Mouse (Mus musculus): ENCODE data around the gene Spta1. TPM values are rescaled to one million over a fixed set of nuclear protein-coding genes. Genes with fewer than 3 reads are reported as not detected.

Spta1 gene
- total RNA-seq (2014; fragmentation: Nextera tagmentation) (0.15 TPM in 1 of 2 replicates, not detected in the other), total RNA-seq (2017) (0.34 and 0.72 TPM in 2 replicates)

GRCm38 (mm10) chr1:174172605-174173004 is at the start of gene Spta1:
Spta1 (plus strand) TSS chr1:174172776.
- ATAC-seq (replicated peaks; ENCODE audit: poor library complexity, severe bottlenecking) = no peak; the same call in 1 of the 2 replicates

- no peak for ATAC-seq (replicated peaks; ENCODE audit: poor library complexity, severe bottlenecking)
Observed at GRCm38 (mm10) chr1:174131217-174131616, 41.4 kb upstream of the Spta1 start, which contains the start of gene Olfr424. Olfr424 (plus strand) TSS chr1:174131517.

- ATAC-seq (replicated peaks; ENCODE audit: poor library complexity, severe bottlenecking) = no peak
Observed at GRCm38 (mm10) chr1:174131999-174132398, 40.6 kb upstream of the Spta1 start.

- ATAC-seq (replicated peaks; ENCODE audit: poor library complexity, severe bottlenecking) = no peak; the same call in 1 of the 2 replicates
Observed at GRCm38 (mm10) chr1:174141384-174141783, 31.2 kb upstream of the Spta1 start.

GRCm38 (mm10) chr1:174146696-174147095 is 25.9 kb upstream of the Spta1 start:
- no peak for ATAC-seq (replicated peaks; ENCODE audit: poor library complexity, severe bottlenecking)

GRCm38 (mm10) chr1:174149289-174149688 is 23.3 kb upstream of the Spta1 start:
- no peak for ATAC-seq (replicated peaks; ENCODE audit: poor library complexity, severe bottlenecking)

- ATAC-seq (replicated peaks; ENCODE audit: poor library complexity, severe bottlenecking) = no peak
Observed at GRCm38 (mm10) chr1:174155333-174155732, 17.2 kb upstream of the Spta1 start, which contains the start of gene Olfr420. Olfr420 (plus strand) TSS chr1:174155633.

- ATAC-seq (replicated peaks; ENCODE audit: poor library complexity, severe bottlenecking) = no peak
Observed at GRCm38 (mm10) chr1:174157622-174158021, 15.0 kb upstream of the Spta1 start.

- peak; percentile 70 for ATAC-seq (replicated peaks; ENCODE audit: poor library complexity, severe bottlenecking)
Observed at GRCm38 (mm10) chr1:174158512-174158911, 14.1 kb upstream of the Spta1 start.

- peak; percentile 97 for ATAC-seq (replicated peaks; ENCODE audit: poor library complexity, severe bottlenecking)
Observed at GRCm38 (mm10) chr1:174159095-174159494, 13.5 kb upstream of the Spta1 start.

GRCm38 (mm10) chr1:174169024-174169423 is 3.6 kb upstream of the Spta1 start:
- ATAC-seq (replicated peaks; ENCODE audit: poor library complexity, severe bottlenecking) = no peak

- no peak for ATAC-seq (replicated peaks; ENCODE audit: poor library complexity, severe bottlenecking)
Observed at GRCm38 (mm10) chr1:174170706-174171501, 1.7 kb upstream of the Spta1 start.

GRCm38 (mm10) chr1:174171537-174171936 is 1.0 kb upstream of the Spta1 start:
- ATAC-seq (replicated peaks; ENCODE audit: poor library complexity, severe bottlenecking) = no peak

- peak; percentile 97 for ATAC-seq (replicated peaks; ENCODE audit: poor library complexity, severe bottlenecking)
Observed at GRCm38 (mm10) chr1:174204699-174205098, 32.1 kb downstream of the Spta1 start.

GRCm38 (mm10) chr1:174212286-174212685 is 39.7 kb downstream of the Spta1 start:
- no peak for ATAC-seq (replicated peaks; ENCODE audit: poor library complexity, severe bottlenecking)

GRCm38 (mm10) chr1:174215270-174216038 is 42.9 kb downstream of the Spta1 start:
- ATAC-seq (replicated peaks; ENCODE audit: poor library complexity, severe bottlenecking) = peak; percentile 48; the same call in 1 of the 2 replicates

GRCm38 (mm10) chr1:174216528-174217204 is 44.1 kb downstream of the Spta1 start:
- no peak for ATAC-seq (replicated peaks; ENCODE audit: poor library complexity, severe bottlenecking)

GRCm38 (mm10) chr1:174239916-174240315 is 67.3 kb downstream of the Spta1 start:
- no peak for ATAC-seq (replicated peaks; ENCODE audit: poor library complexity, severe bottlenecking)

GRCm38 (mm10) chr1:174244621-174245020 is 72.0 kb downstream of the Spta1 start:
- ATAC-seq (replicated peaks; ENCODE audit: poor library complexity, severe bottlenecking) = no peak

- ATAC-seq (replicated peaks; ENCODE audit: poor library complexity, severe bottlenecking) = no peak
Observed at GRCm38 (mm10) chr1:174246080-174246479, 73.5 kb downstream of the Spta1 start.

Data from granulocyte monocyte progenitor cell, adult 5-6 weeks (primary cell).